Mouse (Mus musculus) heart, adult 2 months (tissue): ENCODE results near the gene Sptssa. TPM values are rescaled to one million over a fixed set of nuclear protein-coding genes. Genes with fewer than 3 reads are reported as not detected.
"Not testable (repeated sequence)": the region's sequence is repeated elsewhere in the genome, so short reads cannot be mapped to it uniquely, and the experiment has no call there.

Experiments
- DNase-seq, 2 experiments: peaks; one replicate each; pipeline ENCODE4 v3.0.0; 2021
- H3K27ac ChIP-seq: fragments of 200-600 bp; 2 replicates; pipeline ENCODE4 v1.8.1; 2022
- H3K27me3 ChIP-seq: fragments of 200-500 bp; 2 replicates; pipeline ENCODE4 v1.6.1; 2012; ENCODE audit warnings: mild to moderate bottlenecking, low read length, inconsistent platforms, mixed read lengths; ENCODE audit not compliant: control insufficient read depth, insufficient read depth
- H3K36me3 ChIP-seq: fragments of 200-500 bp; 2 replicates; pipeline ENCODE4 v1.6.1; 2012; ENCODE audit warnings: low read length, inconsistent platforms; ENCODE audit not compliant: control insufficient read depth, insufficient read depth
- H3K4me1 ChIP-seq: fragments of 200-500 bp; 2 replicates; pipeline ENCODE4 v1.6.1; 2011; ENCODE audit warnings: low read length; ENCODE audit not compliant: control insufficient read depth, insufficient read depth
- H3K4me3 ChIP-seq: fragments of 200-600 bp; 2 replicates; pipeline ENCODE4 v1.8.1; 2022
- H3K79me2 ChIP-seq: fragments of 200-500 bp; replicated peaks from 2 replicates; pipeline ENCODE4 v1.6.1; 2012; ENCODE audit warnings: mild to moderate bottlenecking, inconsistent platforms, low read length, moderate library complexity, mixed read lengths; ENCODE audit not compliant: control insufficient read depth, insufficient read depth
- H3K9ac ChIP-seq: fragments of 200-500 bp; 2 replicates; pipeline ENCODE4 v1.6.1; 2012; ENCODE audit warnings: low read depth, mild to moderate bottlenecking, control low read depth, inconsistent platforms, low read length, mixed read lengths
- CTCF ChIP-seq: fragments of 200-600 bp; IDR thresholded peaks from 2 replicates; pipeline ENCODE4 v1.8.1; 2022; ENCODE audit warnings: antibody characterized with exemption, mild to moderate bottlenecking, moderate library complexity
- EP300 ChIP-seq: fragments of 200-500 bp; IDR thresholded peaks from 2 replicates; pipeline ENCODE4 v1.6.1; 2011; ENCODE audit warnings: low read depth, low read length, control low read depth; ENCODE audit not compliant: insufficient read depth
- POLR2A ChIP-seq: fragments of 200-500 bp; IDR thresholded peaks from 2 replicates; pipeline ENCODE4 v1.6.1; 2011; ENCODE audit warnings: mild to moderate bottlenecking, low read depth, low read length, control low read depth; ENCODE audit not compliant: insufficient read depth
- WGBS: fragments of 180-500 bp; shearing (Covaris S2); methylation state at CpG from one replicate; pipeline ENCODE4 v1.1.7; 2018; 5-methylcytosine and 5-hydroxymethylcytosine counted together
- intact Hi-C: fragments of 180-260 bp; cut with DNase I; formaldehyde crosslinking; loops from one replicate; pipeline ENCODE4 v1.15.1; 2025
- polyA plus RNA-seq: library from polyadenylated mRNA; depleted of rRNA; stranded (reverse); fragments of >200 nt; gene quantifications from 2 replicates; pipeline ENCODE4 v1.2.3, GENCODE M21; 2012
- total RNA-seq, 2 experiments: library from RNA; stranded (reverse); gene quantifications; 2 replicates each; pipeline ENCODE4 v1.2.3; 2021

Sptssa gene
- total and polyA plus RNA-seq, 3 experiments: 28.4 to 37.6 (median 33.3) TPM

DNA sequence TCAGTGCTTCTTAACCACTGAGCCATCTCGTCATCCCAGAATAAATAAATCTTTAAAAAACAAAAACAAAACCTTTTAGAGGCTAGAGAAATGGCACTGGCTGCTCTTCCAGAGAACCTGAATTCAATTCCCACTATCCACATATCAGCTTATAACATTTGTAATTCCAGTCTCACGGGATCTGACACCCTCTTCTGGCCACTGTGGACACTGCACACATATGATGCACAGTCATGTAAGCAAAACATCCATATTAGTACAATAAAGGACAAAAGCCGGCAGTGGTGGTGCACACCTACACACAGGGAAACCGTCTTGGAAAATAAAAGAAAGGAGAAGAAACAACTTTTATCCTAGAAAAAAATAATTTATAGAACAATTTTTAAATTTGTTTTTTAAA, 19.0 kb upstream of the Sptssa start:
- peak; percentile 27 for TF ChIP-seq CTCF
- TF ChIP-seq EP300: no peak
- no peak for TF ChIP-seq POLR2A
- H3K36me3 ChIP-seq: peaks cover 4% of the 10 kb centered on the region; the same call in 1 of the 2 replicates
- 97% methylated on average over 4 of the region's 4 CpGs for WGBS
- no peaks in the 10 kb centered on the region for H3K4me1 ChIP-seq
- H3K9ac ChIP-seq: no peak overlapping the region
- no peak overlapping the region for H3K27ac ChIP-seq
- no peak for DNase-seq
- H3K79me2 ChIP-seq: no peaks in the 10 kb centered on the region
- intact Hi-C loops: no loop called here
- no peak overlapping the region for H3K4me3 ChIP-seq
- no peaks in the 10 kb centered on the region for H3K27me3 ChIP-seq

GRCm38 (mm10) chr12:54671262-54671661, 14.9 kb upstream of the Sptssa start:
- Histone ChIP-seq H3K9ac (no peak overlapping the region), H3K27me3 (no peaks in the 10 kb centered on the region), H3K27ac (no peak overlapping the region), H3K36me3 (peaks cover 2% of the 10 kb centered on the region; the same call in 1 of the 2 replicates), H3K79me2 (no peaks in the 10 kb centered on the region), H3K4me1 (no peaks in the 10 kb centered on the region), H3K4me3 (no peak overlapping the region)
- 93% methylated on average over 4 of the region's 4 CpGs for WGBS
- intact Hi-C loops: no loop called here
- TF ChIP-seq EP300 (no peak), POLR2A (no peak), CTCF (no peak)
- no peak for DNase-seq

DNA sequence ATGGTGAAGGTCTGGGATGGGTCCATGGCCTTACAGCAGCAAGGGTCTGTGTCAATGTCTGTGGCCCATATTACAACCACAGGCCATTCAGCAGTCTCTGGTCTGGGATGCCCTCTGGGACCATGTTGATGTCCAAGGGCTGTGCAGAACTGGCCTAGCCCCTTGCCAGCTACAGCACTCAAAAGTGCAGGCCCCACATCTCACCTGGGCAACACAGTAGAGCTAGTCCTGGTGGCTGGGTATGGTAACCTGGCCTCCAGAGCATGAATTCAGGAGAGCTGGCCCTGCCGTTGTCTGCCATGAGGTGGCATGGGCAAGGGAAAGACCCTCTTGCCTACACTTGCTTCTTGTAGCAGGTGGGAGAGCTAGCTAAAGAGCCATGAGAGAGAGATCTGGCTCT, 11.8 kb upstream of the Sptssa start:
- DNase-seq: no peak
- H3K4me3 ChIP-seq: no peak overlapping the region
- H3K36me3 ChIP-seq: no peaks in the 10 kb centered on the region
- no peaks in the 10 kb centered on the region for H3K79me2 ChIP-seq
- no peak overlapping the region for H3K9ac ChIP-seq
- WGBS: 100% methylated on average over 1 of the region's 1 CpGs
- TF ChIP-seq EP300 (no peak), CTCF (no peak), POLR2A (no peak)
- H3K27ac ChIP-seq: no peak overlapping the region
- intact Hi-C loops: no loop called here
- H3K27me3 ChIP-seq: no peaks in the 10 kb centered on the region
- no peaks in the 10 kb centered on the region for H3K4me1 ChIP-seq

DNA sequence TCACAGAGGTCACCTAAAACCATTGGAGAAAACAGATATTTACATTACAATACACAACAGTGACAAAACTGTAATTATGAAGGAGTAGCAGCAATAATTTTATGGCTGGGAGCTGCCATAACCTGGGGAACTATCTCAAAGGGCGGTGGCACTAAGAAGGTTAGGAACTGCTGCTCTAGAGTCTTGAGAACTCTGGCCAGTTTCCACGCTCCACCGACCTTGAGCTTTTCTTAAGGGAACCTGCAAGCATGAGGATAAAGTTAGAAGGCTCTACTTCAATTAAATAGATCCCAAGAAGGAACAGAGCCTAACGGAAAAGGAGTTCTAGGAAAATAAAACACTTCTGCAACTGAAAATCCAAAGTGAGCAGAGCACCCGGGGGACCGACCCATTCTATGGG, 9.2 kb upstream of the Sptssa start:
- Histone ChIP-seq H3K79me2 (no peaks in the 10 kb centered on the region), H3K27me3 (no peaks in the 10 kb centered on the region), H3K9ac (no peak overlapping the region), H3K4me3 (no peak overlapping the region), H3K36me3 (no peaks in the 10 kb centered on the region), H3K27ac (no peak overlapping the region), H3K4me1 (no peaks in the 10 kb centered on the region)
- 58% methylated on average over 6 of the region's 6 CpGs for WGBS
- no peak for TF ChIP-seq POLR2A
- TF ChIP-seq EP300: no peak
- TF ChIP-seq CTCF: no peak
- no peak for DNase-seq
- intact Hi-C loops: no loop called here

GRCm38 (mm10) chr12:54661470-54661869, 5.1 kb upstream of the Sptssa start:
- H3K79me2 ChIP-seq, H3K9ac ChIP-seq, intact Hi-C loops, H3K36me3 ChIP-seq, DNase-seq, H3K27ac ChIP-seq, H3K4me1 ChIP-seq, H3K27me3 ChIP-seq, H3K4me3 ChIP-seq: not testable (repeated sequence)
- 77% methylated on average over 5 of the region's 5 CpGs for WGBS

DNA sequence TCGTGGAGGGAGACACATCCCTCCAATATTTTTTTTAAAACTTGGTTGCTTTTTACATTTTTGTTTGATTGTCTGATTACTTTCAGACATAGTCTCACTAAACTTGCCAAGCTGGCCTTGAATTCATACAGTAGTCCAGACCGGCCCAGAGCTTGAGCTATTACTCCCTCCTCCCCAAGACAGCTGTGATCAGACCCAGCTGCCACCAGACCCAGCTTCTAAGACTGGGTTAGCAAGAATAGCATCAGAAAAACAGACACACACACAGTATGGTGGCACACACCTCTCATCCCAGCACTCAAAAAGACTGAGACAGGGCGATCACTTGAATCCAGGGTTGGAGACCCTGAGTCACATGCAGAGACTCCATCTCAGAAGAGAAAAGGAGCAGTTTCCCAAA, 3.5 kb upstream of the Sptssa start:
- intact Hi-C loops: no loop called here
- H3K27ac ChIP-seq: no peak overlapping the region
- H3K4me1 ChIP-seq: 0 out of 2 replicates have a peak, but pooled peaks cover 3% of the 10 kb centered on the region
- peaks cover 2% of the 10 kb centered on the region; the same call in 1 of the 2 replicates for H3K36me3 ChIP-seq
- H3K9ac ChIP-seq: no peak overlapping the region
- TF ChIP-seq POLR2A (no peak), EP300 (no peak), CTCF (no peak)
- no peak for DNase-seq
- 81% methylated on average over 3 of the region's 3 CpGs for WGBS
- H3K27me3 ChIP-seq: no peaks in the 10 kb centered on the region
- H3K4me3 ChIP-seq: no peak overlapping the region
- no peaks in the 10 kb centered on the region for H3K79me2 ChIP-seq
